Mouse (Mus musculus) adrenal gland, postnatal 4 days (tissue): ENCODE data around the gene Eri3. TPM values are rescaled to one million over a fixed set of nuclear protein-coding genes. Genes with fewer than 3 reads are reported as not detected.

Source experiments
- DNase-seq, 2 experiments: peaks; one replicate each; pipeline ENCODE4 v3.0.0; 2021 to 2022; ENCODE audit warnings: low spot score in 2 of 2, mixed read lengths in 2 of 2
- total RNA-seq, 2 experiments: library from RNA; stranded (reverse); gene quantifications; 2 replicates each; pipeline ENCODE4 v1.2.3; 2021

Eri3 gene
- total RNA-seq, 2 experiments from 2014 or later, result 96.5 to 103 TPM

DNA sequence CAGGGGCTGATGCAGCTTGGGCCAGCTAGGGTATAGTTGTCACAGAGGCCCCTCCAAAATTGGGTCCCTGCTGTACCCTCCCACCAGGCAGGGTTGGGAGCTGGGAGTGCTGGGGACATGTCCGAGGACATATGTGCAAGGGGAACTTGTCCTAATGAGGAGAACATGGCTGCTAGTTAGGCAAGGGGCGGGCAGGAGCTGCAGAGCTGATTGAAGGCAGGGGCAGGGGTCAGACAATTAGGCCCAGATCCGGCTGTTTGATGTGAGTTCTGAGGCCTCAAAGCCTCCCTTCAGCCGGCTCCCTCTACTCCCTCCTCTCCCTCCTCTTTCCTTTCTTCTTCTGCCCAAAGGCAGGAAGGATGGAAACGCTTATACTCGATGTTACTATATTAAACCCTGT is 106.8 kb downstream of the Eri3 start:
- no peak for DNase-seq

DNA sequence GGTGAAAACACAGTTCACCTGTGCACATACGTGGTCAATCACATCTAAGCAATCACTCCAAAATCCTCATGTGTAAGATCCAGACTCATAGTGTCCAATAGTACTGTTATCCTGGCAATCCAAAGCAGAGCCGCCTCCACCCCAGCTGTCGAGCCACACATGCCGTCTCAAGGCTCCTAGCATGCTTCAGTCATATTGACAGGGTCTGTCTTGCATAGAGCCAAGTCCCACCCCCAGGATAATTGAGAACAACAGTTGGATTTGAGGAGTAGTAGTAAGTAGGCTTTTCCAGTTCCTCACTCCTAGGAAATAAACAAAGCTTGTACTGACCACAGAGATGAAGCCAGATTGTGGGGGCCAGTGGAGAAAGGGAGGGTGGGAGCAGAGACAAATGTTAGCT is 107.5 kb downstream of the Eri3 start:
- DNase-seq, result no peak

DNA sequence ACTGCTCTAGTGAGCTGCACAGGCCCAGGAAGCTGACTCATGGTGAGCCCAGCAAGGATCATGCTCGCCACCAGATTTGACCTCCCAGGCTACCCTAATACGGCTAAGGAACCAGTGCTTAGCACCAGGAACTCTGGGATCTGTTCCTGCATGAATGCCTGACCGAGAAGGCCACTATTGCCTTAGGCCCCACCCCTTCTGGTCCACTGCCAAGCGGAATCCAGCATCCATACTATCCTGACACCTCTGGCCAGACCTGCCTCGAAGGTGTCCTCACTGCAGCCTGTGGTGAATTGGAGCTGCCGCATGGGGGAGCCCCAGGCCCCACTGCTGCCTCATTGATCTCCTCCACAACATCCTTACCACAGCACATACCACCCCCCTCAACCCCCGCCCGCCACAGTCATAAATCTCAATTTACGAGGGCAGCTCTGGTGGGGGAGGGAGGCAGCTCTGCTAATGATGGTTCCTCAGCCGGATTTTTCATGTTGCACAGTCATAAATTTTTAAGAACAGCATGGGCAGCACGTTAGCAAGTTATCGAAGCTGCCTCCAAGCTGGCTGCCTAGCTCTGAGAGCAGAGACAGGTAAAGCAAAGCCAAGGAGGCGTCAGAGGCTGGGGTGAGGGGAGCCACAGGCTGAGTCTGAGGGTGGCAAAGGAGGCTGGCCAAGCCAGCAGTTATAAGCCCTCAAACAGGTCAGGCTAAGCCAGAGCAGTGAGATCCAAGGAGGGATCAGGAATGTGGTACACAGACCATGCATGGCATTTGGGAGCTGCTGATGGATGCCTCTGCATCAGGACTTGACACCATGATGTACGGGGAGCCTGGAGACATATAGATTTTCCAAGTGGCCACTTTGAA is 108.6 kb downstream of the Eri3 start:
- DNase-seq, result no peak

DNA sequence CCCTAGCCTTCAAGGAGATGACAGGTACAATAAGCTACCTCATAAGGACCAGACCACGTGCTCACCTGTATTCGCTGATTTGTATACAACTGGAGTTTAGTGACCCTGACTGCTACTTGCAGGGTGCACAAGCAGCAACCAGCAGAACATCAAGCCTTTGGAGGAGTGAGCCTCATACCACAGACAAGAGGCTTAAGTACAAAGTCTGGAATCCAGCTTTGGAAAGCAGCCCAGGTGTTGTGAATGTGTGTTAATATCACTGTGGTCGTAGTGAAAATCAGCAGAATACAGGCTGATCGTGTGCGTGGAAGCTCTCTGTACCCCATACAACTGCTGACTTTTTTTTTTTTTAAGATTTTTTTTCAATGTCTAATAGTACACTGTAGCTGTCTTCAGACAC is 109.8 kb downstream of the Eri3 start:
- DNase-seq, result no peak

DNA sequence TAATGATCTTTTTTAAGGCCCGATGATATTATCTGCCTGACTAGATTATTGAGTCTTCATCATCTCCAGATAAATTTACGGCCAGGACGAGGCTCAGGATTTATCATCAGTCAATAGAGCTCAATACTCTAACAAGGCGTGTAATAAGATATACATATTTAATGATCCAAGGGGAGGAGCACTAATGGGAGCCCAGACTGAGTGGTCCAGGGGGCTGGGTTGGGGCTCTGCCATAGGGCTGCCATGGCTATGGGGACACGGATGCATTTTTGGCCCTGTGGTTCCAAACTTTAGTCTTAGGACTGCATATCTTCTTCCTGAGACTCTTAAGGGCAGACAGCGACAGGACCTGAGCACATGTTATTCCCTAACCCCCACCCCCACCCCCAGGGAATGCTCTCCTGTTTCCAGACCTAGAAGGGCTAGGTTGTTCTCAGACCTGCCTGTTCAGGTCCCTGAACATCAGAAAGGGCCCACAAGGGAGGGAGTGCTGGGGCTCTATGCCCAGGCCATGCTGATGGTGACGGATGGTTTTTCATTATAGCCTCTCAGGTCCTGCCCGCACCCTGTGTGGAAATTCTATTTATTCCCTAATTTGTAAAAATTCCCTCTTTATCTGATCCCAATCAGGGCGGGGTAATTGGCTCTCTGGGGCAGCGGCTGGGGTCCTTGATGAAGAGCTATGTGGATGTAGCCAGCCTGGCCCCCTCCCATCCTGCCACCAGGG is 114.4 kb downstream of the Eri3 start:
- no peak for DNase-seq

DNA sequence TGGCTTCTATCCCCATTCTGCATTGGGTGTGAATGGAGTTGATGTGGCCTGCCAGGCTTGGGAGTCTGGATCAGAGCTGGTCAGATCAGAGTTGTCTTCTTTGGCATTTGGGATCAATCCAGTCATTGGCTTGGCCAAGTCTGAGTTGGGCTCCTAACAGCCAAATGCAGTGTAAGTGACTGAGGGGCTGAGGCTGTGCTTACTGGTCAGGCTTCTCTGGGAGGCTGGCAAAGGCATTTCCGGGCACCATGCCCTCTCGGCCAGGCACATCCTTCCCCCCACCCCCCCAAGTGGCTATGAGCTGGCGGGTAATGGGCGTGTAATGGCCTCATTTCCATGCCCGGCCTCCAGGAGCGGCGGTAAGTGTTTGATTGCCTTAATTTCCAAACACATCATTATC is 115.4 kb downstream of the Eri3 start:
- no peak for DNase-seq

DNA sequence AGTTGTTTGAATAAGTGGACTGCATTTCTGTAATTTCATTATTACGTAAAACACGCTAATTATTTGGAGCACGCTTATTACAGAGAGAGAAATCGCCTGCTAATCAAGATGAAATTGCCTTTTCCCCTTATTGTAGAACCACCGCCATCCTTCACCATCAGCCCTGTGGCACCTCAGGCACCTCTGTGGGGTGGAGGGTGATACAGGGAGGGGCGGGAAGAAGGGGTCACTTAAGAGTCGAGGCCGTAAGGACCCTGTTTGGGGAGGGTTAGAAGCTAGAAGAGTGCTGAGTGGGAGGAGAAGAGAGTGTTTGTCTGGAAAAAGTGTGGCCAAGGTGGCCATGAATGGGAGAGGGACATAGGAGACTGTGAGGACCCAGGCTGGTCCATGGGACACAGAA is 115.9 kb downstream of the Eri3 start:
- DNase-seq, result no peak

DNA sequence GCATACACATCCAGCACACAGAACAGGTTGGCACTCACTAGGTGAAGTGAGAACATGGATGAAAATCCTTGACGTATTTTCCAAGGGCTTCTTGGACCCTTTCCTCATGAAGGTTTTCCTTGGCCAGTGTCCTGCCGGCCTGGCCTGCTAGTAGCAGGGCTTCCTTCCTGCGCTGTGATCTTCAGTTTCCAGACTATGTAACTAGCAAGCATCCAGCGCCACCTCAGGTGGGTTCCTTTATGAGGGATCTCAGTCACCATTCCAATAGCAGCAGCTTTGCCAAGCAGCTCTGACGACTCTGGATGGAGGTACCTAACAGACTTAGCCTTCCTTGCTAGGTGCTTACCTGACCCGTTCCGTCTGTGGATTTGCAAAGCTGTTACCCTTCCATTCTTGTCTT is 119.7 kb downstream of the Eri3 start:
- no peak for DNase-seq

DNA sequence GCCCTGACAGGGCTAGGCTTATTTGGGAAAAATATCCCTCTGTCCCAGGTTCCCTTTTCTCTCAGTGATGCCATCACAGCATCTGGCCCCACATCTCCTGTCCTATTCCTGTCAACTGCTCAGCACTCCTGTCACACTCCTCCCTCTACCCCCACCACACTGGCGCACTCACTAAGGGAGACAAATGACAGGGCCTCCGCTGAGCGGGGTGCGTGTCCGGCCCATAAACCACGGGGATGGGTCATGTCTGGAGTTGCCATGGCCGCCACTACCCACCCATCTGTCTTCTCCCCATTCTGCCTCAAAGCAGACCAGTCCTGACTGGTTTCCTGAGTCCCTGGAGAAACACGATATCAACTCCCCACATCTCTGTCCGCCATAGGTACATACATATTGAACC is 121.9 kb downstream of the Eri3 start:
- no peak for DNase-seq

DNA sequence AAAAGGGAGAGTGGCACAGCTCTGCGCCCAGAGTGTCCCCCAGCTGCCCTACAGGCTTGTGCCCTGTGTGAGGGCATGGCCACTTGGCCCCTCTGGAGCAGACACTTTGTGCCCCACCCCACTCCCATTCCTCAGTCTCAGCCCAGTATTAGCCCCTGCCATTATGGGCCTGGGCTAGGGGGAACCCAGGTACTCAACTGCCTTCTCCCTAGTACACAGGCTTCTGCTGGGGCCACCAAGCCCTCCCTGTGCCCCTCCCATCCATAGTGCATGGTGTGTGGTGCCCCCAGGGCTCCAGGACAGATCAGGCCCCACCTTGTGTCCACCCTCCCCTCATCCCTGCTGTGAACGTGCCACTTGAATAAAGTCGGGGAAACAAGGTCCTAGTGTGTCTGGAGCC is 123.7 kb downstream of the Eri3 start:
- DNase-seq, result no peak

DNA sequence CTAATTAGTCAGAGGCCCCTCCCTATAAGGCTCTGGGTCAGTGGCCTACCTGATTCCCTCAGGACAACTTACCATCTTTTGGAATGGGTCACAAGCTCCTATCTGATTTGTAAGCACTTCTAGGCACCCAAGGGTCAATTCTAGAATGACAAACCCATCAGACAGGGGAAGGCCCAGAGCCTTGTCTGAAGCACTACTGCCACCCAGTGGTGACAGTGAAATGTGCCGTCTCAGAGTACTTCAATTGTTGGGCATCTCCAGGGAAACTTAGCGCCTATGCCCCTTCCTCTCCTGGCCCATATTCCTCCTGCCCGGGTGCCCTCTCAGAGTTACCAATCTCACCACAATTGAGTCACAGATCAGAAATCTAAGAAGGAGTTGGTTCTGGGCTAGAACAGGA is 126.7 kb downstream of the Eri3 start:
- peak; percentile 44 to 61 for DNase-seq

DNA sequence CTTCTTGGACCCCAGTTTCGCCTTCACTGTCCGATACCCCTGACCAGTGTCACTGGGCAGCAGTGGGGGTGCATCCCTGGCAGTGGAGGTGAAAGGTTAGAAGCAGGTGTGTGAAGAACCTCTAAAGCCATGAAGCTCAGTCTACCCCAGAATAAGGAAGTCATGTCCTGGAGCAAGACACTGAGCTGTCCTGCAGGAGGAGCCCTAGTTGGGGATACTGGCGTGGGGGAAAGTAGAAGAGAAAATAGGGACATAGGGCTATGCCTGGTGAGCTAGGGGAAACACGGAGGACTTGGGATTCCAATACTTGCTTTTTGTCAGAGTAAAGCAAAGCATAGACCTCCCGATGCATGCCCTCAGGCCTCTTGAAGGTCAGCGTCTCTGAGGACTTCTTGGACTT is 130.8 kb downstream of the Eri3 start:
- DNase-seq, result no peak

DNA sequence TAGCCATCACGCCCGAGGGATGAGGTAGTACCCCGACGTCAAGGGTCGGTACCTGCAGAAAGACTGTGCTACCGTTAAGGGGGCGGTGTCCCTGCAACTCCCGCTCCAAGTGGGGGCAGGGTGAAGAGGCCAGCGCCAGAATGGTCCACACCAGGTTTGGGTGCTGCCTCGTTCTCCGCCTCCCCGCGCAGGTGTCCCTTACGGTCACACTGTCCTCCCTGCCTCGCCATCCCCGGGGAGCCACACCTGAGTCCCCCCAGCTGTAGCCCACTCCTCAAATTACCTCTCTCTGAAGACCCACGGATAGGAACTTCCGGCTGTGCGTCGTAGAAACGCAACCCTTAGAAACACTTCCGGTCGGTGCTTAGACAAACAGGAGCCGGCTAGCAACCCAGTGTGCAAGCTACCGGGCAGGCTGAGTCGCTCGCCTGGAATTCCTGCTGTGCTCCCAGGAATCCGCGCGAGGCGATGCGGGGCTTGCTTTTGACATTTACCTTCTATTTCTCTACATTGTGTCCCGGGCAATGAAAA is 131.8 kb downstream of the Eri3 start, which contains the start of gene Dmap1:
Gene Dmap1 (minus strand): TSS at position 343 of the 531 bp plus-strand sequence.
- peak; percentile 48 to 70 for DNase-seq

DNA sequence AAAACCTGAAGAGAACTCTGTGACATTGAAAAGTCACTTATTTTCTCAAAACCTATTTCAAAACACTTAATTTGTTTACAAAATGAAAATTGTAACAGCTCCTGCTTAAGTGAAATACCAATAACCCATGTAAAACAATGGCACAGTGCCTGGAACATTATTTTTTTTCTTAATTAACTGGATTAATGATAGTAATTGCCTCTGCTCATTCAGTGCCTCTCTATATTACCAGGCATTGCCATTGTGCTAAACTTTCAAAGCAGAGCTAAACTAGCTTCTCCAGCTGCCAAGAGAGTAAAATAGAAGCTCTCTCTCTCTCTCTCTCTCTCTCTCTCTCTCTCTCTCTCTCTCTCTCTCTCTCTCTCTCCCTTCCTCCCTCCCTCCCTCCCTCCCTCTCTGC is 132.3 kb downstream of the Eri3 start:
- no peak for DNase-seq

DNA sequence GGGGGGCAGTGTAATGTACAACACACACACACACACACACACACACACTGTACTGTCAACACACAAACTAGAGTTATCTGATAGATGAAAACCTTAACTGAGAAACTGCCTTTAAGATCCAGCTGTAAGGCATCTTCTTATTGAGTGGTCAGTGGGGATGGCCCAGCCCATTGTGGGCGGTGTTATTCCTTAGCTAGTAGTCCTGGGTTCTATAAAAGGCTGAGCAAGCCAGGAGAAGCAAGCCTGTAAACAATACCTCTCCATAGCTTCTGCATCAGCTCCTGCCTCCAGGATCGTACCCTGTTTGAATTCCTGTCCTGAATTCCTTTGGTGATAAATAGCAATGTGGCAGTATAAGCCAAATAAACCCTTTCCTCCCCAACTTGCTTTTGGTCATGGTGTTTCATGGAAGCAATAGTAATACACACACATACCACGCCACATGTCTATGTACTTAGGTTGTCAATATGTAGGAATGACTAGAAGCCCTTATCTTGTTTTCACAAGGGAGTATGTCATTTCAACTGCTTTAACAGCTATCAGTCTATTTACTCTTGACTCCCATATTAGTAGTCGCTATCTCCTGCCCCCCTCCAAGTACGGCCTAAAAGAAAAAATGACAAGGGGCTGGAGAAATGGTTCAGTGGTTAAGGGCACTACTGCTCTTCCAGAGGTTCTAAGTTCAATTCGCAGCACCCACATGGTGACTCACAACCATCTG is 133.0 kb downstream of the Eri3 start:
- DNase-seq, result no peak

DNA sequence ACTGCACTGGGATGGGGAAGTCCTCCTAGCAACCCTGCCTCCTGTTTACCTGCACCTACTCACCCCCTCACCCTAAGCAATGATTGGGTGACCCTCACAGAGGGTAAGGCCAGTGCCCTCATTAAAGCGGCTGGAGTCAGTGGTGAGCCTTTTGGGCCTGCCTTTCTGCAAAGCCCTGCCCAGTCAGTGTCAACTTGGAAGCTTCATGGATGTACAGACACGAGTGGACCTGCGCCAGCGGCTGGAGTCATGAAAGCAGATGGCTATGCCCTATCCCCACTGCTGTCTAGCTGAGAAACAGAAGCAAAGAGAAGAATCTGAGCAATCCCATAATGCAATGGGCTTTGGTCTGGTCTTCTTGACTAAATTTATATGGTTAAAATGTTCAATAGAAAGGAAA is 136.2 kb downstream of the Eri3 start:
- DNase-seq, result no peak

DNA sequence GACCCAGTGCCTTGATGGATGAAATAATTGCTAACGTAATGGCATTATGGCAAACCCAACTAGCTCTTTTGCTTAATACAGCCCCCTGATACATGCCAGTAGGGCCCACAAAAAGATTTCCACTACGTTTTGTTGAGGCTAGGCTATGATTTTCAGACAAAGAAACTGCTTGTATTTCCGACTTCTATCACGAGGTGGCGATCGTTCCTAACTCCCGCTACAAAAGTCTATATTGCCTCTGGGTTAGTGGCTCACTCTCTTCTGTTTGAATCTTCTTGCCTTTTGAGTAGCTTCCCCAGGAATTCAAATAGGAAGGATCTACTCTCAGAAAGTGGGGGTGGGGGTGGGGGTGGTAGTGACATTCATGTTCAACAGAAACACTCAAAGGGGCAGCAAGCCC is 155.2 kb downstream of the Eri3 start:
- peak in 1 of 2 experiments; percentile 15 for DNase-seq

DNA sequence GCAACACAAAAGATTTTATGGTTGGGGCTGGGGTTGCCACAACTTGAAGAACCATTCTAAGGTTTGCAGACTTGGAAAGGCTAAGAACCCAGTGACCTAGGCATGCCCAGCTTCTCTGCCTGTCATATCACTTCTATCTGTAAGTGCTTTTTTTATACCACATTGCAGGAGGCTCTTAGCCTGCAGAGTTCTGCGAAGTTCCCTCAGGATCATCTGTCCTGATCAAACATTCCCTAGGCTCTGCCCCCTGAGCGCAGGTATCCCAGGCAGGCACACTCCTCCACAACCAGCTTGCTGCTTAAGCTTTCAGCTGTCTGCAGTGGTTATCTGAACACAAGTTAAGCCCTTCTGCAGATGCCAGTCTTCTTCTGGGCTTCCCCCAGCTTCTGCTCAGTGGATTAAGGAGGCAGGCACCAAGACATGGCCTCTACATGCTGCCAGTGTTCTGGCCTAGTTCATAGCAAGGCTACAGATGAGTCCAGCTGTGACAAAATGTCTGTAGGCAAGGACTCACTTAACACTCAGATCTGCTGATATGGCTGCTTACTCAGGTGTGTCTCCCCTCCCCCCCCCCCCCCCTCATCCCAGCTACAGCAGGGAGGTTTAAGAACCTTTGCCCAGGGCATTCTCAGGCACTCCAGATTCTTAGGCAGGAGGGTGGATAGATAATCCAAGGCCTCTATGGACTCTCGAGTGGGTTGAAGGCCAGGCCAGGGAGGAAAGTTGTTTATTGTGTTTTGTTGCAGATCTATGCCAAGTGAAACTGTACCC is 158.8 kb downstream of the Eri3 start:
- no peak for DNase-seq

DNA sequence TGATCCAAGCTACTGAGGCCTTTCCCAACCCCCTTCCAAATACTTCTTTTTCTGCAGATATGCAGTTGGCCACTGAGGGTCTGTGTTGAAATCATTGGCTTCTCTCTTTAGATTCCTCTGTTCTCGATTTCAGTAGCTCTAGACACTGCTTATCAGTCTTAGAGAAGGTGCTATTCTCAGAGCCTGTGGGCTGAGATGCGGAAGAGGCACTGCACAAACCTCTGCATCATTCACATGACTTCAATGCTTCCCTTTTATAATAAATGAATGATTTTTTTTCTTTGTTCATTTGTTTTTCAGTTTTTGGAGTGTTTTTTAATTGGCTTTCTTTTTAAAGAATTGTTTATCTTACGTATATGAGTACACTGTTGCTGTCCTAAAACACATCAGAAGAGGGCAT is 162.1 kb downstream of the Eri3 start:
- DNase-seq, result no peak

DNA sequence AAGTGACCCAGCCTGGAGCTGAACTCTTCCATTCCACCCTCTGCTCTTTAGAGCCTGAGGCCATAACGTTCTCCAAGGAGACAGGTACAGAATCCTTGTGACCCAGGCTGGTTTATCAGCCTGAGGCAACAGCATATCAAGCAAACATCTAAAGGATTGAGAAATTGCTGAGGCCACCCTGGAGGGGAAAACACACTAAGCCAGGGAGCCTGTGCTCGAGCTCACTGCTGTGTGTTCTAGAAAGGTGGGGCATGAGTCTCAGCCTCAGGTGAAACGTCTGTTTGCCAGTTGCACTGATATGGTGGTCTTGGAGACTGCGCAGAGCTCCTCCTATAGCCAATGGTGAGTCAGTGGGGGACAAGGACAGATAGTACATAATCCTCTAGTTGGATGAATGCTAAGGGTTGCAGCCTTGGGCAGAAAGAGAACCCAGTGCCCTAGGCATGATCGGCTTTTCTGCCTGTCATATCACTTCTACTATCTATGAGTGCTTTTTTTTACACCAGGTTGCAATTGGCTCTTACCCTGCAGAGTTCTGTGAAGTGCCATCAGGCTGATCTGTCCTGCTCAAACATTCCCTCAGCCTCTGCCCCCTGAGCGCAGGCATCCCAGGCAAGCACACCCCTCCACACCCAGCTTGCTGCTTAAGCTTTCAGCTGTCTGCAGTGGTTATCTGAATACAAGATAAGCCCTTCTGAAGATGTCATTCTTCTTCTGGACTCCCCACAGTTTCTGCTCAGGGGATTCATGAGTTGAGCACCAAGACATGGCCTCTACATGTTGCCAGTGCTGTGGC is 163.3 kb downstream of the Eri3 start:
- no peak for DNase-seq
